Mouse (Mus musculus) intestine, postnatal 0 days (tissue): ENCODE measurements around the gene Casp7. TPM values are rescaled to one million over a fixed set of nuclear protein-coding genes. Genes with fewer than 3 reads are reported as not detected.

Experiments used
- ATAC-seq: fragments of 200-750 bp; cut with Nextera tagmentation; 2 replicates; pipeline ENCODE4 v1.8.0; 2017; ENCODE audit warnings: mild to moderate bottlenecking, moderate TSS enrichment, moderate library complexity
- H3K27ac ChIP-seq: fragments of 300-500 bp; sonication (generic); 2 replicates; pipeline ENCODE4 v1.5.1; 2014; ENCODE audit warnings: mild to moderate bottlenecking, low read depth, low read length, moderate library complexity
- H3K27me3 ChIP-seq: fragments of 300-500 bp; sonication (generic); replicated peaks from 2 replicates; pipeline ENCODE4 v1.6.1; 2014; ENCODE audit warnings: low read length, mixed read lengths; ENCODE audit not compliant: control insufficient read depth, insufficient read depth
- H3K36me3 ChIP-seq: fragments of 300-500 bp; sonication (generic); 2 replicates; pipeline ENCODE4 v1.6.1; 2014; ENCODE audit warnings: mild to moderate bottlenecking, moderate library complexity; ENCODE audit not compliant: control insufficient read depth, insufficient read depth
- H3K4me1 ChIP-seq: fragments of 300-500 bp; sonication (generic); replicated peaks from 2 replicates; pipeline ENCODE4 v1.6.1; 2014; ENCODE audit warnings: antibody characterized with exemption, low read length, mixed read lengths; ENCODE audit not compliant: control insufficient read depth, insufficient read depth
- H3K4me2 ChIP-seq: fragments of 300-500 bp; sonication (generic); replicated peaks from 2 replicates; pipeline ENCODE4 v1.6.1; 2014; ENCODE audit warnings: low read depth, mild to moderate bottlenecking, moderate library complexity
- H3K4me3 ChIP-seq: fragments of 300-500 bp; sonication (generic); 2 replicates; pipeline ENCODE4 v1.5.1; 2014; ENCODE audit warnings: low read depth, low read length
- H3K9ac ChIP-seq: fragments of 300-500 bp; sonication (generic); 2 replicates; pipeline ENCODE4 v1.6.1; 2014; ENCODE audit warnings: mild to moderate bottlenecking, low read depth, low read length
- H3K9me3 ChIP-seq: fragments of 300-500 bp; sonication (generic); 2 replicates; pipeline ENCODE4 v1.6.1; 2016; ENCODE audit warnings: mixed run types; ENCODE audit not compliant: control insufficient read depth
- CTCF ChIP-seq: sonication (generic); IDR thresholded peaks from 2 replicates; pipeline ENCODE4 v1.5.1; 2016; ENCODE audit warnings: low read depth, mild to moderate bottlenecking, control low read depth, antibody characterized with exemption, moderate library complexity
- WGBS: fragments of 180-500 bp; shearing (Covaris S2); extraction: QIAGEN DNeasy Blood & Tissue Kit; methylation state at CpG from one replicate; pipeline ENCODE4 v1.1.7; 2014; 5-methylcytosine and 5-hydroxymethylcytosine counted together
- polyA plus RNA-seq: library from polyadenylated mRNA; unstranded; fragments of >200 nt; fragmentation: Nextera tagmentation; extraction: Ambion mirVana; gene quantifications from 2 replicates; pipeline ENCODE4 v1.2.1, GENCODE M21; 2015

Gene Casp7
- polyA plus RNA-seq, 1 experiment from 2014 or later = 51.6 TPM

- no peak overlapping the region for H3K9ac ChIP-seq
- H3K36me3 ChIP-seq = no peaks in the 10 kb centered on the region
- H3K27ac ChIP-seq = no peak overlapping the region
- no peak overlapping the region for H3K4me3 ChIP-seq
- no peaks in the 10 kb centered on the region for H3K27me3 ChIP-seq
- 73% methylated on average over 7 of the region's 7 CpGs for WGBS
- no peak for TF ChIP-seq CTCF
- no peak for ATAC-seq
- H3K4me2 ChIP-seq = no peak overlapping the region
- H3K9me3 ChIP-seq = no peaks in the 10 kb centered on the region
- no peaks in the 10 kb centered on the region for H3K4me1 ChIP-seq
Measured at GRCm38 (mm10) chr19:56380341-56380740, 16.6 kb upstream of the Casp7 start.

DNA sequence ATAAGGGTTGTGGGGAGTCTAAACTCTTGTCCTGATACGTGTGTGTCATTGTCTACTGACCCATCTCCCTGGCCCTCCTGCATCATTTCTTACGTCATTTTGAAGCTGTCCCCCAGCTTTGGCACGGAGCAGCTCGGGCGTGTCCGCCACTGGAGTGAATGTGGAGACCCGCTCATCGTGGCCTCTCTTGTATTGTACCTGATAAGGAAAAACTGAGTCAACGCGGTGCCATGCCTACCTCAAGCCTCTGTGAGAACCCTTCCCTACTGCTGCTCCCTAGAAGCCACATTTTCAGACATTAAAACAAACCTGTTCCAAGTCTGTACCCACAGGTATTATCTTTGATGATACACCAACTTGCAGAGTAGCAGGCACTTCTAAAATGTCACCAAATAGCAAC is 15.5 kb upstream of the Casp7 start:
- Histone ChIP-seq H3K9me3 (no peaks in the 10 kb centered on the region), H3K27me3 (no peaks in the 10 kb centered on the region), H3K4me2 (no peak overlapping the region), H3K4me3 (no peak overlapping the region), H3K36me3 (no peaks in the 10 kb centered on the region), H3K27ac (no peak overlapping the region), H3K4me1 (no peaks in the 10 kb centered on the region), H3K9ac (no peak overlapping the region)
- TF ChIP-seq CTCF = no peak
- ATAC-seq = no peak
- WGBS = 59% methylated on average over 10 of the region's 10 CpGs

DNA sequence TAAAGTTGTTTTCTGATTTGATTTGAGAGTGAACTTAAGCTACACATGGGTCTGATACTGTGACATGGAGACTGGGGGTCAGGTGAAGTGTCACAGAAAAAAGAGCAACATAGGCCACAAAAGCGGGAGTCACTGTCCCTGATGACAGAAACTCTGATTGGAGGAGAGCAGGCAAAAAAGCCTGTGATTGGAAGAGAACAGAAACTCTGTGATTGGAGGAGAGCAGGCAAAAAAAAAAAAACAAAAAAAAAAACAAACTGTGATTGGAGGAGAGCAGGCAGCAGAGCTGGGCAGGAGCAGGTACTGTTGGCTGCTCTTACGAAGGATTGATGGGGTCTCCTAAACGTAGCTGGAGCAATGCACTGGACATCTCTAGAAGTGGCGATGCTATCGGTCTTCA is 11.4 kb upstream of the Casp7 start:
- Histone ChIP-seq H3K36me3 (no peaks in the 10 kb centered on the region), H3K4me3 (no peak overlapping the region), H3K27me3 (no peaks in the 10 kb centered on the region), H3K4me1 (no peaks in the 10 kb centered on the region), H3K27ac (no peak overlapping the region), H3K9me3 (no peaks in the 10 kb centered on the region), H3K9ac (no peak overlapping the region), H3K4me2 (no peak overlapping the region)
- 93% methylated on average over 5 of the region's 5 CpGs for WGBS
- no peak for TF ChIP-seq CTCF
- ATAC-seq = no peak

DNA sequence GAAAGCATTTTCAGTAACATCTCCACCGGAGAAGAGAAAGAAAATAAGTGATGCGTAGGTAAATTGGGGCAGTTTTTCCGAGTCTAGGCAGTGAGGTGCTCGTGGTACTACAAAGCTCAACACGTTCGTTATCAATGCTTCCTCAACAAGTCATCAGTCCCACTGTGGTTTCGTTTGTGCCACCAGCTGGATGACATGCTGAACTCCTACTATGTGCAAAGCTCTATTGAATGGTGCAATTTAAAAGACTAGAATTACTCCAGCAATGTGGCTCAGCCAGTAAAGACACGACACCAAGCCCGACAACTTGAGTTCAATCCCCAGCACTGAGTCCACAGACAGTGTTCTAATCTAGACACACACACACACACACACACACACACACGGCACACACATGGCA is 10.8 kb upstream of the Casp7 start:
- H3K4me1 ChIP-seq = no peaks in the 10 kb centered on the region; the same call in 1 of the 2 replicates
- H3K9me3 ChIP-seq = no peaks in the 10 kb centered on the region
- WGBS = 93% methylated on average over 10 of the region's 10 CpGs
- ATAC-seq = no peak
- no peaks in the 10 kb centered on the region for H3K36me3 ChIP-seq
- no peak for TF ChIP-seq CTCF
- no peak overlapping the region for H3K9ac ChIP-seq
- no peak overlapping the region for H3K27ac ChIP-seq
- no peak overlapping the region for H3K4me3 ChIP-seq
- no peak overlapping the region for H3K4me2 ChIP-seq
- H3K27me3 ChIP-seq = no peaks in the 10 kb centered on the region

DNA sequence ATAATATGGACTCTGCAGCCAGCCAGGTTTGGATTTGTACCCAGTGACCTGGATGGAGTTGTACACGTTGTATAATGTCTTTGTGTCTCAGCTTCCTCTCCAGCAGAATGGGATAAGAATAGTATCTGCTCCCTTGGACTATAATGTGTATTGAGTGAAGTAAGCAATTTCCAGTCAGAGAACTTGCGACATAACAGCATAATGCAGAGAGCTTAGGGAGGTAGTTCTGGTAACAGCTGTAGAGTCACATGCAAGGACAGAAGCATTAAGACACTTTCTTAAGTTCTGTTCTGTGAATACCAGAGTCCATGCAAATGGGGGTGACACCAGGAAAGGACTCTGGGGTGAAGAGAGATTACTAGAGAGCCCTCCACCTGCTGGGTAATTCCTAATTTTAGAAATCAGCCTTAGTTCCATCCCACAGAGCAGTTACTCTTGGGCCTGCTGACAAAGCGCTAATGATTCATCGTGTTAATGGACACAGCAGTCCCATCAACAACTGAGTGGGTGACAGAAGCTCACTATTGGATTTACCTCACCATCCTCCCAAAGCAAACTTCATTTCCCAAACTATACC is 9.1 kb upstream of the Casp7 start:
- no peak overlapping the region for H3K4me3 ChIP-seq
- no peak overlapping the region for H3K9ac ChIP-seq
- no peak for TF ChIP-seq CTCF
- H3K36me3 ChIP-seq = no peaks in the 10 kb centered on the region
- H3K9me3 ChIP-seq = no peaks in the 10 kb centered on the region
- ATAC-seq = peak; percentile 61
- no peak overlapping the region for H3K4me2 ChIP-seq
- peaks cover 8% of the 10 kb centered on the region; the same call in 1 of the 2 replicates for H3K4me1 ChIP-seq
- WGBS = 54% methylated on average over 4 of the region's 4 CpGs
- no peaks in the 10 kb centered on the region for H3K27me3 ChIP-seq
- H3K27ac ChIP-seq = peak overlapping the region; percentile 50

GRCm38 (mm10) chr19:56389176-56389575 is 7.8 kb upstream of the Casp7 start:
- H3K4me3 ChIP-seq = no peak overlapping the region
- H3K4me2 ChIP-seq = no peak overlapping the region
- TF ChIP-seq CTCF = no peak
- ATAC-seq = no peak
- peaks cover 8% of the 10 kb centered on the region; the same call in 1 of the 2 replicates for H3K4me1 ChIP-seq
- no peaks in the 10 kb centered on the region for H3K27me3 ChIP-seq
- WGBS = 91% methylated on average over 11 of the region's 11 CpGs
- H3K9me3 ChIP-seq = no peaks in the 10 kb centered on the region
- no peaks in the 10 kb centered on the region for H3K36me3 ChIP-seq
- H3K27ac ChIP-seq = no peak overlapping the region
- H3K9ac ChIP-seq = no peak overlapping the region

DNA sequence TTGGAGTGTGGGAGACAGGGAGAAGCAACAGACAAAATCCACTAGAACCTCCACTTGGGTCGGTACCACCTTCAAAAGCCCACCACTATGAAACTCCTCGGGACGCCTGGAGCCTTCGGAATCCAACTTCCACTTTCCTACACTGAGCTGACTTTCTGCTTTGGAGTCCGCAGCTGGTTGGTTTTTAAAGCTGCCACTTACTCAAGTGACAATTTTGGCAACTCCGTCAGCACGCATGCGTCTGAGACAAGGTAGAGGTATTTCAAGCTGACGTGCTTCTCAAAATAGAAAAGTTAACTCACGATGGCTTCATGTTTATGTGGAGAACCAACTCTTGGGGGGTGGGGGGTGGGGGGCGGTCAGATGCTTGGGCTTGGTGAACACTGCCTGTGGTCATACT is 7.0 kb upstream of the Casp7 start, which contains the start of gene Nrap:
Gene Nrap (minus strand): TSS at position 159 of the 400 bp plus-strand sequence.
- Histone ChIP-seq H3K4me1 (peaks cover 8% of the 10 kb centered on the region; the same call in 1 of the 2 replicates), H3K27ac (peak within 1 kb of the TSS; percentile 54; the same call in 1 of the 2 replicates), H3K4me3 (no peak within 1 kb of the TSS), H3K27me3 (no peaks in the 10 kb centered on the region), H3K9me3 (no peaks in the 10 kb centered on the region), H3K4me2 (no peak within 1 kb of the TSS), H3K9ac (no peak within 1 kb of the TSS), H3K36me3 (no peaks in the 10 kb centered on the region)
- WGBS = 92% methylated on average over 11 of the region's 11 CpGs
- ATAC-seq = no peak
- TF ChIP-seq CTCF = no peak
